Mouse (Mus musculus): Measurements from ENCODE around the gene Slc35b3.

Slc35b3 gene

GRCm38 (mm10) chr13:38960063-38961050, at the start of gene Slc35b3:
Gene Slc35b3 (minus strand): TSS chr13:38960875.
- peak; percentile 70 to 76 for DNase-seq (ENCODE audit: low spot score in 2 of 2)

- DNase-seq (ENCODE audit: low spot score in 2 of 2) = no peak
Measured at GRCm38 (mm10) chr13:39010280-39010679, 49.6 kb upstream of the Slc35b3 start.

- no peak for DNase-seq (ENCODE audit: low spot score in 2 of 2)
Measured at GRCm38 (mm10) chr13:39003101-39003762, 42.6 kb upstream of the Slc35b3 start.

GRCm38 (mm10) chr13:39002424-39002823, 41.7 kb upstream of the Slc35b3 start:
- no peak for DNase-seq (ENCODE audit: low spot score in 2 of 2)

GRCm38 (mm10) chr13:39001434-39001833, 40.8 kb upstream of the Slc35b3 start:
- no peak for DNase-seq (ENCODE audit: low spot score in 2 of 2)

GRCm38 (mm10) chr13:38998958-38999357, 38.3 kb upstream of the Slc35b3 start:
- no peak for DNase-seq (ENCODE audit: low spot score in 2 of 2)

GRCm38 (mm10) chr13:38992529-38992928, 31.9 kb upstream of the Slc35b3 start:
- DNase-seq (ENCODE audit: low spot score in 2 of 2) = no peak

GRCm38 (mm10) chr13:38983751-38984150, 23.1 kb upstream of the Slc35b3 start:
- DNase-seq (ENCODE audit: low spot score in 2 of 2) = no peak

- DNase-seq (ENCODE audit: low spot score in 2 of 2) = no peak
Measured at GRCm38 (mm10) chr13:38980900-38981299, 20.2 kb upstream of the Slc35b3 start.

- no peak for DNase-seq (ENCODE audit: low spot score in 2 of 2)
Measured at GRCm38 (mm10) chr13:38976978-38977377, 16.3 kb upstream of the Slc35b3 start.

GRCm38 (mm10) chr13:38975853-38976252, 15.2 kb upstream of the Slc35b3 start:
- no peak for DNase-seq (ENCODE audit: low spot score in 2 of 2)

GRCm38 (mm10) chr13:38972602-38973001, 11.9 kb upstream of the Slc35b3 start:
- no peak for DNase-seq (ENCODE audit: low spot score in 2 of 2)

GRCm38 (mm10) chr13:38971047-38971446, 10.4 kb upstream of the Slc35b3 start:
- no peak for DNase-seq (ENCODE audit: low spot score in 2 of 2)

- no peak for DNase-seq (ENCODE audit: low spot score in 2 of 2)
Measured at GRCm38 (mm10) chr13:38967518-38967917, 6.8 kb upstream of the Slc35b3 start.

- DNase-seq (ENCODE audit: low spot score in 2 of 2) = no peak
Measured at GRCm38 (mm10) chr13:38966922-38967448, 6.3 kb upstream of the Slc35b3 start.

GRCm38 (mm10) chr13:38962771-38963170, 2.1 kb upstream of the Slc35b3 start:
- no peak for DNase-seq (ENCODE audit: low spot score in 2 of 2)

- DNase-seq (ENCODE audit: low spot score in 2 of 2) = no peak
Measured at GRCm38 (mm10) chr13:38958037-38958436, 2.6 kb downstream of the Slc35b3 start.

GRCm38 (mm10) chr13:38946296-38947012, 14.2 kb downstream of the Slc35b3 start:
- DNase-seq (ENCODE audit: low spot score in 2 of 2) = no peak

- no peak for DNase-seq (ENCODE audit: low spot score in 2 of 2)
Measured at GRCm38 (mm10) chr13:38945767-38946166, 14.9 kb downstream of the Slc35b3 start.

- no peak for DNase-seq (ENCODE audit: low spot score in 2 of 2)
Measured at GRCm38 (mm10) chr13:38944951-38945350, 15.7 kb downstream of the Slc35b3 start.

GRCm38 (mm10) chr13:38941786-38942185, 18.9 kb downstream of the Slc35b3 start:
- no peak for DNase-seq (ENCODE audit: low spot score in 2 of 2)

- DNase-seq (ENCODE audit: low spot score in 2 of 2) = no peak
Measured at GRCm38 (mm10) chr13:38941280-38941679, 19.4 kb downstream of the Slc35b3 start.
